Mouse (Mus musculus) embryo, embryonic 9.5 days (tissue): ENCODE data around the gene Il12b.
"Not testable (repeated sequence)": the region's sequence is repeated elsewhere in the genome, so short reads cannot be mapped to it uniquely, and the experiment has no call there.

ENCODE experiments used
- DNase-seq: peaks from one replicate; pipeline ENCODE4 v3.0.0-alpha.2; 2017; ENCODE audit errors: extremely low spot score

The Il12b gene

DNA sequence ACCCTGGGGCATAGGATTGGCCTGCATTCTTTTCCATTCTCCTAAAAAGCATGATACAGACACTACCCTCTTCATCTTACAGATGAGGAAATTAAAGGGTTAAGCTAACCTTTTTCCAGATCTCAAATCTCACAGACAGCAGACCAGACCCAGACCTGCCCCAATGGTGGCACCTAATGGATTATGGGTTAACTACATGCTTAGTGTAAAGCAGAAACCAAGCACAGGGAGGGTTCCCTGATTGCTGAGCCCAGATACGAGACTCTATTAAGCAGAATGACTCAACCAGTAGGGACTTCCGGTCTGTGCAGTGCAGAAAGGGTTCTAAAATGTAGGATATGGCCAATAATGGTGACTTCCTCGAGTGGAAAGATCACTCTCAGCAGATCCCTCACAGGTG lies 10.6 kb downstream of the Il12b start:
- DNase-seq = no peak

DNA sequence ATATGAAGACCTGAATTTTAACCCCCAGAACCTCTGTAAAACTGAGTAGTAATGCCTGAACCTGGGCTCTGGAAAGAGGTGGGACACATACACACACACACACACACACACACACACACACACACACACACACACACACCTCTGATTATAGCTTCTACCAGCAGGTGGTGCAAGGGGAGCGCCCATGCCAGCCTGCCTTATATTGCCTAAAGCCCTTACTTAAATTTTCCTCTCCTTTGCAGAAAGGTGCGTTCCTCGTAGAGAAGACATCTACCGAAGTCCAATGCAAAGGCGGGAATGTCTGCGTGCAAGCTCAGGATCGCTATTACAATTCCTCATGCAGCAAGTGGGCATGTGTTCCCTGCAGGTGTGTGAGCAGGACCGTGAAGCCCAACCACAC lies 12.4 kb downstream of the Il12b start:
- DNase-seq = no peak

DNA sequence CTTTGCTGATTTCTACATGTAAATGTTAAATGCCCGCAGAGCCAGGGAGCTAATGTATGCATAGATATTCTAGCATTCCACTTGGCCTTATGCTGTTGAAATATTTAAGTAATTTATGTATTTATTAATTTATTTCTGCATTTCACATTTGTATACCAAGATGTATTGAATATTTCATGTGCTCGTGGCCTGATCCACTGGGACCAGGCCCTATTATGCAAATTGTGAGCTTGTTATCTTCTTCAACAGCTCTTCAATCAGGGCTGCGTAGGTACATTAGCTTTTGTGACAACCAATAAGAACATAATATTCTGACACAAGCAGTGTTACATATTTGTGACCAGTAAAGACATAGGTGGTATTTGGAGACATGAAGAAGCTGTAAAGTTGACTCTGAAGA lies 13.5 kb downstream of the Il12b start:
- no peak for DNase-seq

DNA sequence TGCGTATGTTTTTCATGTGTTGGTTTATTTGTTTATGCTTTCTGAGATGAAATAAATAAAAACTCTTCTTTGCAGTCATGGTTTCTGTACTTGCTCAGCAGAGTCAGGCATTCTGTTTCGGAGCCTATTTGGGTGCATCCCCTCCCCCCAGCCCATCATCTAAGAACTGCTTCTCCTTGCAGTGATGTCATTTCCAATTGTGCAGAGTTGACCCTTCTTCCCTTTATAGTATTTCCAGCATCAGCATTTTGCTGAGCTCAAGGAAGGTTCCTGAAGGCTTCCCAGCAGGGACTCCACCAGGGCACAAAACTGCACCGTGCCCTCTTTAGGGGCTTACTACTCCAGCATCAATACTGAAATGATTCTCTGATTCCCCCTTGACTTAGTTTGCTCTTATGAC lies 14.7 kb downstream of the Il12b start:
- DNase-seq = no peak

DNA sequence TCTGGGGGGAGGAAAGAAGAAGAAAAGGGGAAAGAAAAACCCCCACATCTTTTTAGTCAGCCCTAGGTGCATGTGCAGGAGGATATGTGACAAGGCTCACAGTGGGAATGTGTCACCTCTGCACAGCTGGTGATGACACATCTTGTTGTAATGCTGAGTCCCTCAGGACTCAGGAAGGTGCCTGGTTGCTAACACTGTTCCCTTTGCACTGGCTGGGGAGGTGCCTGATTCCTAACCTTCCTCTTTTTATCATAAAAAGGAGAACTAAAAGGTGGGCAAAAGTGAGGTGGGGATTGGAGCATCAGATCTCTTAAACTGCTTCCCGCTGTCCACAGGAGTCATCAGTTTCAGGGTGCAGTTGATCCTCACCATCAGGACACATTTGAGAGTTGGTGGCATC lies 17.5 kb downstream of the Il12b start:
- DNase-seq = no peak

DNA sequence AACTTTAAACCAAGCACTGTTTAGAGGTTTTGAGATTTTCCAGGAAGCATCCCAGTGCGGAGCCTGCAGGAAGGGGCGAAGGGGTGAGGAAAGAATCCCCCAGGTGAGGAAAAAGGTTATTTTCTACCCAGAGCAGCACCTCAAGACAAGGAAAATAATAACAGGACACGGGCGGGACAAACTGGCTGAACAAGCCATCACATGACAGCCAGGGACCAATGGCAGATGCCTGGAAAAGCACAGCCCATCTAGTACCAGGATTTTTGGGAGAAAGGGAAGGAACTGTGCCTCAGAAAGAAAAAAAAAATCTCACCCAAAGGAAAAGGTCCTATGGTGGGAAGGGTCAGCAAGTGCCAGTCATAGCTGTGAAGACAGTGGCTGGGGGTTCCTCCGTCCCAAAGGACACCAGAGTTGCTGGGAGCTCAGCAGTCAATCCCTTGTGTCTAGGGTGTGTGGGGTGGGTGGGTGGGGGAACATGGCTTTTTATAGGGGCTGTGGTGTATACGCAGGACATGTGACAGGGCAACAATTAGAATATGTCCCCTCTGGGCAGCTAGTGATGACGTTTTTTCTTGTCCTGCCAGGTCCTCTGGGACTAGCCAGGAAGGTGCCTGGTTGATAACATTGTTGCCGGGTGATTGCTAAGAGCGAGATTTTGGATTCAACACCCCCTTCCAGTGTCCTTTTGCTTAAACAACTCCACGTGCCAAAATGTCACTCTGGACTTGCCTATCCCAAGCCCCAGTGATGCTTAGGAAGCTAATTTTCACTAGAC lies 22.7 kb downstream of the Il12b start:
- no peak for DNase-seq

DNA sequence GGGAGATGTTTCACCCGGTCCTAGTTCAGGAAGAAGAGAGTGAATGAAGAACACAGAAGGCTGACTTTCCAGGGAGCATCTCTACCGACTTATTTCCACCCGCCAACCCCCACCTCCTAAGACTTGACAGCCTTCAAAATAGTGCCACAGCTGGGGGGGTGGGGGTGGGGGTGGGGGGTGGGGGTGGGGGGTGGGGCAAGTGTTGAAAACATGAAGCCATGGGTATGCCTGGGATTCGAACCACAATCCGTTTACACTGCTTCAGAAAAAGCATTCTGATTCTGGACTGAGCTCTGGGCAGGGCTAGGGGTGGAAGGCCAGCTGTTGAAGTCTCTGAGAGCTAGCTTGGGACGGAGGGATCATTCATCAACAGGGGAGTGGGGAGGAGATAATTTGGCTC lies 23.4 kb downstream of the Il12b start:
- DNase-seq = no peak

DNA sequence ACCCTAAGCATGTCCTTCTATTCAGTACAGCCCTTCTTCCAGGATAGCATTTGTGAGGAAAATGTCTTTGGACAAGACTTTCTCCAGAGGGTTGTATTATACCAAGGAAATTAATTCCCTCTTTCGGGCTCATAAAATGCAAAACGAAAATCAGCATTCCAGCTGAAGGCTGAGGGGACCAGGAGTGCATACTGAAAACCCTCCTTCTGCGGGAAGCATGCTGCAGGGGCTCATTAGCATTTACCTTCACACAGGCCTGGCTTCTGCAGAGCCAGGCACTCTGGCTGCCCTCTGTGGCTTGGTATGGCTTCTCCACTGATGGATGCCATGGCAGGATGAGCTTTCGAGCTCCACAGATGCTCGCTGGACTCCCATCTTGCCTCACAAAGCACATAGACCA lies 24.1 kb downstream of the Il12b start:
- DNase-seq = no peak

DNA sequence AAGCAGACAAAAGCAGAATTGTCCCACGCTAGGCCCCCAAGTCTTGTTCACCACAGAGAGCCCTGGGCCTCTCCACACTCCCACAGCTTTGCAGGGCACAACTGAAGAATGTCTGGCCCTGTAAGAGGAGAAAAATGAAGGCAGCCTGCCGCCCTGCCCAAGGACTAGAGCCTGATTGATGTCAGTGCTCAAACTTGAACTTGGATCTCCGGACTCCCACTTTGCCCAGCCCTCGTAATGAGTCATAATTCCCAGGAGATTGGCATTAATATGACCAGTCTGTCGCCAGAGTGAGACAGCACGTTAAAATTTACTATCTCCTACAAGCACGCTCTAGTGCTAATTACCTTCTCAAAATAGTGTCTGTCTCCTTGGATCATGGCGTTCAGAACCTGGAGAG lies 25.1 kb downstream of the Il12b start:
- no peak for DNase-seq

DNA sequence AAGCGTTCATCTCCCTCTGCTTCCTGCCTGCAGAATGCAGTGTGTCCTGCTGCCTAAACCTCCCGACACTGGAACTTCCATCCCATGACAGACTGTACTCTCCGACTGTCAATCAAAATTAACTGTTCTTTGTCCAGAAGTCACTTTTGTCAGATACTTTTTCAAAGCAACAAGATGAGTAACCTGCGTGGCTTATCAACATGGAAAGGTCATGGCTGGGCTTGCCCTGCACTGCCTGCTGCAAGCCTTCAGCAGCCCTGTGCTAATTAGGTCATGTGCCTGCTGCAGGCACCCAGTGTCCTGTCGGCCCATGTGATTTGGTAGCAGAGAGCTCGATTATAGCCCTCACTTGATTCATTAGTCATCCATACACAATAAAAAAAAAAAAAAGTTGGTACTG lies 25.8 kb downstream of the Il12b start:
- no peak for DNase-seq

DNA sequence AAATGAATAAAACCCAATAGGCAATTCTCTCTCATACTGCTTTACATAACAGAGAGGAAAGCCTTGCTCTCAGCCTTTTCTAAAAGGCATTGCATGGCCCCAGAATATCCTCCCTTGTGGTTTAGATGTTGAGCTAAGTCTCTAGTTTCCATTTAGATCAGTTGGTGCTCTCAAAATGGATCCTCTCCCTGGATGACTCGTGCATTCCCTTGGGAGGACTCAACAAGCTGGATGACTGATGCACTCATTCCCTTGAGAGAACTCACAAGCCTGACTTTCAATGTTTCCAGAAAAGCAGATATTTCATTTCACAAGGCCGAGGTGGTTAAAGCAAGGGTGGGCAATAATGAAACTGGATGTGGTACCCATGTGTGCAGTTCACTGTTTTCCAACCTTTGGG lies 28.1 kb downstream of the Il12b start:
- no peak for DNase-seq

DNA sequence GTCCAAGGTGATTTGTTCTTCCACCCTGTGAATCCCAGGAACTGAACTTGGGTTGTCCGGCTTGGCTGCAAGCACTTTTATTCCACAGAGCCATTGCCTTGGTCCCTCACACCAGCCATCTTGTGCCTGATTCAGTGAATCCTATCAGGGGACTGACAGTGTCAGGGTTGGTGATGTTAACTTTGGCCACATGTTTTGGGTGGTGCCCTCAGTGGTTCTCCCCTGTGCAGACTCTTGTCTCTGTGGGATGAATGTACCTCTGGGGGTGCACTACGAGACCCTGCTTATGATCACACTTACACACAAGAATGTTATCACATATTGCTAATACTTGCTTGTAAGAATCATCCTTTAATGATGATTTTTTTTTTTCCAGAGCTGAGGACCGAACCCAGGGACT lies 30.2 kb downstream of the Il12b start:
- DNase-seq = no peak

DNA sequence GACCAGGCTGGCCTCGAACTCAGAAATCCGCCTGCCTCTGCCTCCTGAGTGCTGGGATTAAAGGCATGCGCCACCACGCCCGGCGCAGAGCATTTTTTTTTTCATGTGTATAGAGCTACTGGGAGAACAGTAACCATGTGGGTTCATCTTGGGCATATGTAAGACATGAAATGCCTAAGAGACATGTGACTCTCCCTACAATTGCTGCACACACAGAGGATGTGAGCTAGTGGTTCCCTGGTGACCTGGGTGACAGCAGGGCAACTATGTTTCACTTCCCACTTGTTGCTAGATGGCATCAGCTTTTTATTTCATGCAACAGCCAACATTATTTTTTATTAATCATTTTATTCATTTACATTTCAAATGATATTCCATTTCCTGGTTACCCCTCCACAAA lies 37.9 kb downstream of the Il12b start:
- no peak for DNase-seq

DNA sequence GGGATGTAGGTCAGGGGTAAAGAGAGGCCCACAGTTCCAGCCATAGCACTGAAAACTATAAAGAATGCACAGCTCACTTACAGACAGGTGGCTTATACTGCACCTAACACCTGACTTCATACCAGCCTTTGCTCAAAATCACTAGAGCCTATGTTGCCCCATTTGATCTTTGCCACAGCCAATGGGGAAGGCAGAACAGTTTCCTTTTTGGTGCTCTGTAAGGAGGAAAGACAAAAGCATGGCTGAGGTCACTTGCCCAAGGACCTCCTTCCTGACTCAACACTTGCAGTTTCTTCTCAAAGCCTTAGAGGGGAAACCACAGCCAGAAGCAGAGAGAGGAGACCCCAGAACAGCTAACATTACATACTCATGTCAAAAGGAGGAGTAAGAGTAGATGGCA lies 51.2 kb downstream of the Il12b start:
- no peak for DNase-seq

DNA sequence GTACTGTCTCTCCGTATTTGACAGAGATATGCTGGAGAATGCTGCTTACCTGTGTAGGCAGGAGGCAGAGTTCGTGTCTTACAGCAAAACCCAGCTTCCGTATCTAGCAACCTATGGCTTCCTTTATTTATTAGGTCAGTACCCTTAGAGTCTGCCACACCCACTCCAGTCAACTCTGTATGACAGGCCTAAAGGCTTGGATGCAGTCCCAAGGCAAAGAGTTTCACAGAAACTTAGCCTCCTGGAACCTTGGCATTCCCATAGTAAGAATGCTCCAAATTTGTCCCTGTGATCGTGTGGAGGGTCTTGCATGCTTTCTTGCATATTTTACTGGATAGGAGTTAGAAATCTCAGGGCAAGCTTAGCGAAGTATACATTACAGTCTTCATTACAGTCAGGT lies 52.2 kb downstream of the Il12b start:
- not testable (repeated sequence) for DNase-seq

DNA sequence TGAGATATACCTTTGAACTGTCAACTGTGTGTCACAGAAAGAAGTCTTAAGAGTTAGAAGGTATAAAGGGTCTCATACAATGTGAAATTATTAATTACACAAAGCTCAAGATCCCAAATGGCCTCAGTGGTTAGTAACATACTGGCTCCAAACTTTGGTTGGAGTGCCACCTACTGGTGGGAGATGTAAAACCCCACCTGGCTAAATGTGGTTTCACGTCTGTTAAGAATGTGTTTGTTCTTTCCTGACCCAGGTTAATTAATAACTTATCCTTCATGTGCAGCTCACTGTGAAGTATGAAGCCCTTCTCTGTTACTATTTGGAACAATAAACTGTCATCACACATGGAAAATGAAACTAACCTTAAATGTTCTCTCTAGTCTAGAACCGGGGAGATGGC lies 53.6 kb downstream of the Il12b start:
- DNase-seq = peak; percentile 18

DNA sequence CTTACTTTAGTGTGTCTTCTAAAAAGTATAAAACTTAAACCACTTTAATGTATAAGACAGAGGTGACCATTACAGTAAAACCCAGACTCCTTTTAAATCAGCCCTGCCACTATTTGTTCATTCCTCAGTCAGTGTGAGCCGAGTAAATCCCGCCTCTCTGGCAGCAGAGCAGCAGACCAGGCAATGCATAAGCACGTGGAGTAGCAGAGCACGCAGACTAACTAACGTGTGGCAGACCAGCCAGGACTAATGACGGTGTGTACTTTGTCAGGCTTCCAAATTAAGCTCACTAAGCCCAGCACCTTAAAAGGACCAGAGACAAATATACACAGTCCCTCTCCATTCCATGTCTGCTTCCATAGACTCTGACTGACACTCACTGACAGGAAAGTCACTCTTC lies 61.6 kb downstream of the Il12b start:
- DNase-seq = no peak
